Mouse (Mus musculus) heart, postnatal 25 days (tissue): ENCODE results near the gene Srd5a3. TPM values are rescaled to one million over a fixed set of nuclear protein-coding genes. Genes with fewer than 3 reads are reported as not detected.
A peak's percentile ranks its signal among the peaks of the same experiment; 100 is the strongest.

Experiments used
- DNase-seq: peaks from one replicate; pipeline ENCODE4 v3.0.0; 2022; ENCODE audit warnings: low spot score
- intact Hi-C: fragments of 180-260 bp; cut with DNase I; formaldehyde crosslinking; loops from one replicate; pipeline ENCODE4 v1.15.1; 2025
- total RNA-seq, 2 experiments: library from RNA; stranded (reverse); gene quantifications; 2 replicates each; pipeline ENCODE4 v1.2.3; 2021

The Srd5a3 gene
- total RNA-seq, 2 experiments from 2014 or later: 7.9 to 10.4 TPM

GRCm38 (mm10) chr5:76183750-76184261 is 43.7 kb downstream of the Srd5a3 start, which contains the start of gene Tmem165:
TSS of gene Tmem165 (plus strand) at chr5:76183880.
- intact Hi-C loops: loop anchor here (2.0 kb wide), 1 partner anchor 41 kb away; no protein-coding TSS in a partner anchor
- peak; percentile 92 for DNase-seq

- DNase-seq: peak; percentile 40
- intact Hi-C loops: no loop called here
Observed at GRCm38 (mm10) chr5:76184286-76185080, 44.4 kb downstream of the Srd5a3 start.

- intact Hi-C loops: no loop called here
- no peak for DNase-seq
Observed at GRCm38 (mm10) chr5:76187885-76188284, 47.8 kb downstream of the Srd5a3 start.

- DNase-seq: no peak
- intact Hi-C loops: no loop called here
Observed at GRCm38 (mm10) chr5:76190609-76191008, 50.5 kb downstream of the Srd5a3 start.

GRCm38 (mm10) chr5:76193075-76193474 is 53.0 kb downstream of the Srd5a3 start:
- intact Hi-C loops: no loop called here
- no peak for DNase-seq

- DNase-seq: no peak
- intact Hi-C loops: no loop called here
Observed at GRCm38 (mm10) chr5:76194377-76194945, 54.4 kb downstream of the Srd5a3 start.

- intact Hi-C loops: no loop called here
- DNase-seq: no peak
Observed at GRCm38 (mm10) chr5:76199346-76199745, 59.3 kb downstream of the Srd5a3 start.

GRCm38 (mm10) chr5:76203171-76203570 is 63.1 kb downstream of the Srd5a3 start:
- intact Hi-C loops: loop anchor here (10.0 kb wide), 1 partner anchor 338 kb away; no protein-coding TSS in a partner anchor

More at GRCm38 (mm10) chr5:76203171-76203570, 63.1 kb downstream of the Srd5a3 start:
- DNase-seq: no peak

Other genes with a start within 250 kb of the Srd5a3 start
- 10 to 100 TPM; 88.8 to 99.1 TPM for gene Kdr, start 161.8 kb upstream of the Srd5a3 start, total RNA-seq
- 10 to 100 TPM; 18.4 to 22.8 TPM for gene Tmem165, start 43.6 kb downstream of the Srd5a3 start, total RNA-seq
- 10 to 100 TPM; 27.2 to 34.1 TPM for gene Clock, start 164.5 kb downstream of the Srd5a3 start, total RNA-seq
- not detected for gene Pdcl2, start 190.9 kb downstream of the Srd5a3 start, total RNA-seq
- gene Nmu, start 223.5 kb downstream of the Srd5a3 start, total RNA-seq: not detected